Mouse (Mus musculus): Measurements from ENCODE around the gene Crtap. TPM values are rescaled to one million over a fixed set of nuclear protein-coding genes. Genes with fewer than 3 reads are reported as not detected.

Crtap gene
- polyA plus RNA-seq, 1 experiment, result 83.2 TPM

DNA sequence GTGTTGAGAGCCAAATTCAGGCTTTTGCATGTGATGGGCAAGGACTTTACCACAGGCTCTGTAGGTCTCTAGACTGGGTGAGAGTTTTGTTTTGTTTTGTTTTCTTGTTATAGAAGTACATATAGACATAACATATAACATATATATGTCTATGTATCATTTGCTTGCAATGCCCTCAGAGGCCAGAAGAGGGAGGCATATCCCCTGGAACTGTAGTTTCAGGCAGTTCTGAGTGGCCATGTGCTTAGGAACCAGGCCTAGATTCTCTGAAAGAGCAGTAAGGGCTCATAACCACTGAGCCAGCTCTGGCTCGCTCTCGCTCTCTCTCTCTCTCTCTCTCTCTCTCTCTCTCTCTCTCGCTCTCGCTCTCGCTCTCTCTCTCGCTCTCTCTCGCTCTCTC is 27.7 kb upstream of the Crtap start:
- Histone ChIP-seq H3K4me1 (ENCODE audit: control insufficient read depth, insufficient read depth, low read length) (no peaks in the 10 kb centered on the region), H3K4me3 (replicated peaks; ENCODE audit: extremely low read depth, low read depth, low read length) (no peak overlapping the region)
- TF ChIP-seq POLR2A (IDR thresholded peaks at IDR 0.05; ENCODE audit: borderline replicate concordance, extremely low read depth, low read depth, low read length) (no peak), CTCF (IDR thresholded peaks at IDR 0.05; ENCODE audit: insufficient read depth, low read length) (peak; percentile 44)
- WGBS, result 85% methylated on average over 7 of the region's 7 CpGs
- peak; percentile 33 for DNase-seq

GRCm38 (mm10) chr9:114416646-114417517 is 26.4 kb upstream of the Crtap start:
- DNase-seq, result no peak
- no peak overlapping the region for H3K4me3 ChIP-seq (replicated peaks; ENCODE audit: extremely low read depth, low read depth, low read length)
- TF ChIP-seq POLR2A (IDR thresholded peaks at IDR 0.05; ENCODE audit: borderline replicate concordance, extremely low read depth, low read depth, low read length), result no peak
- no peak for TF ChIP-seq CTCF (IDR thresholded peaks at IDR 0.05; ENCODE audit: insufficient read depth, low read length)
- 83% methylated on average over 21 of the region's 21 CpGs for WGBS
- no peaks in the 10 kb centered on the region for H3K4me1 ChIP-seq (ENCODE audit: control insufficient read depth, insufficient read depth, low read length)

GRCm38 (mm10) chr9:114415701-114416100 is 25.2 kb upstream of the Crtap start:
- Histone ChIP-seq H3K4me3 (replicated peaks; ENCODE audit: extremely low read depth, low read depth, low read length) (no peak overlapping the region), H3K4me1 (ENCODE audit: control insufficient read depth, insufficient read depth, low read length) (no peaks in the 10 kb centered on the region)
- TF ChIP-seq POLR2A (IDR thresholded peaks at IDR 0.05; ENCODE audit: borderline replicate concordance, extremely low read depth, low read depth, low read length) (no peak), CTCF (IDR thresholded peaks at IDR 0.05; ENCODE audit: insufficient read depth, low read length) (peak; percentile 77)
- DNase-seq, result peak; percentile 37
- WGBS, result 30% methylated on average over 11 of the region's 11 CpGs

GRCm38 (mm10) chr9:114413866-114414265 is 23.4 kb upstream of the Crtap start:
- no peak for TF ChIP-seq CTCF (IDR thresholded peaks at IDR 0.05; ENCODE audit: insufficient read depth, low read length)
- H3K4me1 ChIP-seq (ENCODE audit: control insufficient read depth, insufficient read depth, low read length), result no peaks in the 10 kb centered on the region
- no peak for DNase-seq
- no peak overlapping the region for H3K4me3 ChIP-seq (replicated peaks; ENCODE audit: extremely low read depth, low read depth, low read length)
- 75% methylated on average over 12 of the region's 12 CpGs for WGBS

- no peak for TF ChIP-seq POLR2A (IDR thresholded peaks at IDR 0.05; ENCODE audit: borderline replicate concordance, extremely low read depth, low read depth, low read length)
- no peak for TF ChIP-seq CTCF (IDR thresholded peaks at IDR 0.05; ENCODE audit: insufficient read depth, low read length)
- WGBS, result 69% methylated on average over 9 of the region's 9 CpGs
- no peaks in the 10 kb centered on the region for H3K4me1 ChIP-seq (ENCODE audit: control insufficient read depth, insufficient read depth, low read length)
- no peak for DNase-seq
- H3K4me3 ChIP-seq (replicated peaks; ENCODE audit: extremely low read depth, low read depth, low read length), result no peak overlapping the region
Observed at GRCm38 (mm10) chr9:114412406-114412805, 21.9 kb upstream of the Crtap start.

DNA sequence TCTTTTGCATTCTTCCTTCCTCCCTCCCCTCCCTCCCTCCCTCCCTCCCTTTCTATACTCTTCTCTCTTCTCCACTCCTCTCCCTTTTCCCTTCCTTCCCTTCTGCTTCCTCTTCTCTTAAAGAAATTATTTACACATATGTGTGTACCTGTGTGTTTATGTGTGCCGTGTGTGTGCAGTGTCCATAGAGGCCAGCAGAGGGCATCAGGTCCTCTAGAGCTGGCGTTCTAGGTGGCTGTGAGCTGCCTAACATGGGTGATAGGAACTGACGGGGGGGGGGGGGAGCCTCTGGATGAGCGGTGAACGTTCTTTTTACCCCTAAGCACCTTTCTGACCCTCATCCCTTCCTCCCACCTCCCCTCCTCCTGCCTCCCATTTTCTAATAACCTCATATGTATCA is 20.8 kb upstream of the Crtap start:
- DNase-seq, result no peak
- Histone ChIP-seq H3K4me1 (ENCODE audit: control insufficient read depth, insufficient read depth, low read length) (no peaks in the 10 kb centered on the region), H3K4me3 (replicated peaks; ENCODE audit: extremely low read depth, low read depth, low read length) (no peak overlapping the region)
- 85% methylated on average over 5 of the region's 5 CpGs for WGBS
- TF ChIP-seq CTCF (IDR thresholded peaks at IDR 0.05; ENCODE audit: insufficient read depth, low read length) (no peak), POLR2A (IDR thresholded peaks at IDR 0.05; ENCODE audit: borderline replicate concordance, extremely low read depth, low read depth, low read length) (no peak)

DNA sequence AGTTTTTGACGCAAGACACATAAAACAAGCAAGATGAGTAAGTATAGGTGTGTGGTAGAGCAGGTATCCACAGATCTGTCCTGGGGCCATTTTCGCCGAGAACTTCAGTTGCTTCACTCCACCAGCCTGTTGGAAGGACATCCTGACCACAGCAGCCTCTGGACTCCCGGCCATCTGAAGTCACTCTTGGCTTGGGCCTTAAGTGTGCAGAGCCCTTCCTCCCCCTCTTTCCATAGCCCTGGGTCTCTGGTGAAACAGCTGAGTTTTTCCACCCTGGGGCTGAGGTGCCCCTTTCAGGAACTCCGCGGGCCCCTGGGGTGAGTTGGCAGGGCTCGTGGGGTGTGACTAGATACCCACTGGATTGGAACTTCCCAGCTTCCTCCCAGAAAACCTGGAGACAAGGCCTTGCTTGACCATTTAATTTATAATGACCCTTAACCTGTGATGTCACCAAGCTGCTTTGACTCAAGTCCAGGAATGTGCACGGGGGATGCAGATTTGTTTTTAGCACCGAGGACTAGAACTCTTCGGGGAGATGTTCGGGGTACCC is 19.9 kb upstream of the Crtap start:
- TF ChIP-seq CTCF (IDR thresholded peaks at IDR 0.05; ENCODE audit: insufficient read depth, low read length), result no peak
- no peak for TF ChIP-seq POLR2A (IDR thresholded peaks at IDR 0.05; ENCODE audit: borderline replicate concordance, extremely low read depth, low read depth, low read length)

GRCm38 (mm10) chr9:114407676-114408075 is 17.2 kb upstream of the Crtap start:
- no peak for DNase-seq

More for the DNA sequence above, 19.9 kb upstream of the Crtap start:
- DNase-seq, result no peak
- Histone ChIP-seq H3K4me1 (ENCODE audit: control insufficient read depth, insufficient read depth, low read length) (no peaks in the 10 kb centered on the region), H3K4me3 (replicated peaks; ENCODE audit: extremely low read depth, low read depth, low read length) (no peak overlapping the region)
- WGBS, result 91% methylated on average over 11 of the region's 11 CpGs

GRCm38 (mm10) chr9:114401685-114402080 is 11.2 kb upstream of the Crtap start:
- WGBS, result 3% methylated on average over 16 of the region's 16 CpGs
- peak; percentile 37 for DNase-seq
- TF ChIP-seq CTCF (IDR thresholded peaks at IDR 0.05; ENCODE audit: insufficient read depth, low read length), result no peak
- TF ChIP-seq POLR2A (IDR thresholded peaks at IDR 0.05; ENCODE audit: borderline replicate concordance, extremely low read depth, low read depth, low read length), result no peak
- Histone ChIP-seq H3K4me3 (replicated peaks; ENCODE audit: extremely low read depth, low read depth, low read length) (peak overlapping the region; percentile 92), H3K4me1 (ENCODE audit: control insufficient read depth, insufficient read depth, low read length) (peaks cover 5% of the 10 kb centered on the region; the same call in 1 of the 2 replicates)

More at GRCm38 (mm10) chr9:114407676-114408075, 17.2 kb upstream of the Crtap start:
- no peak overlapping the region for H3K4me3 ChIP-seq (replicated peaks; ENCODE audit: extremely low read depth, low read depth, low read length)
- WGBS, result 81% methylated on average over 2 of the region's 2 CpGs
- no peaks in the 10 kb centered on the region for H3K4me1 ChIP-seq (ENCODE audit: control insufficient read depth, insufficient read depth, low read length)
- no peak for TF ChIP-seq CTCF (IDR thresholded peaks at IDR 0.05; ENCODE audit: insufficient read depth, low read length)
- no peak for TF ChIP-seq POLR2A (IDR thresholded peaks at IDR 0.05; ENCODE audit: borderline replicate concordance, extremely low read depth, low read depth, low read length)

All from lung, adult 2 months (tissue).